Mouse (Mus musculus): ENCODE data around the gene Mob3b.

- TF ChIP-seq CTCF (IDR thresholded peaks at IDR 0.05; ENCODE audit: control insufficient read depth, insufficient read depth, low read length) (no peak), POLR2A (IDR thresholded peaks at IDR 0.05; ENCODE audit: borderline replicate concordance, control insufficient read depth, low read depth, low read length) (no peak)
Observed at GRCm38 (mm10) chr4:35003550-35004326, 153.5 kb downstream of the Mob3b start.
